Mouse (Mus musculus) lung, postnatal 0 days (tissue): ENCODE data around the gene Slc2a9. TPM values are rescaled to one million over a fixed set of nuclear protein-coding genes. Genes with fewer than 3 reads are reported as not detected.
A peak's percentile ranks its signal among the peaks of the same experiment; 100 is the strongest.

Experiments
- ATAC-seq: fragments of 200-750 bp; cut with Nextera tagmentation; 2 replicates; pipeline ENCODE4 v1.8.0; 2017; ENCODE audit warnings: moderate library complexity
- DNase-seq: peaks from one replicate; pipeline ENCODE4 v3.0.0-alpha.2; 2016; ENCODE audit warnings: low spot score
- H3K27ac ChIP-seq: fragments of 300-500 bp; sonication (generic); 2 replicates; pipeline ENCODE4 v1.5.1; 2014; ENCODE audit warnings: antibody characterized with exemption, mild to moderate bottlenecking, low read length, mixed read lengths
- H3K27me3 ChIP-seq: fragments of 300-500 bp; sonication (generic); replicated peaks from 2 replicates; pipeline ENCODE4 v1.6.1; 2014; ENCODE audit warnings: low read length, mixed read lengths; ENCODE audit not compliant: insufficient read depth
- H3K36me3 ChIP-seq: fragments of 300-500 bp; sonication (generic); 2 replicates; pipeline ENCODE4 v1.6.1; 2014; ENCODE audit warnings: low read length, mixed read lengths; ENCODE audit not compliant: insufficient read depth
- H3K4me1 ChIP-seq: fragments of 300-500 bp; sonication (generic); 2 replicates; pipeline ENCODE4 v1.6.1; 2014; ENCODE audit warnings: antibody characterized with exemption, low read depth, low read length, mixed read lengths; ENCODE audit not compliant: insufficient read depth
- H3K4me2 ChIP-seq: fragments of 300-500 bp; sonication (generic); replicated peaks from 2 replicates; pipeline ENCODE4 v1.6.1; 2014; ENCODE audit warnings: low read depth, mild to moderate bottlenecking, low read length, moderate library complexity, mixed read lengths
- H3K4me3 ChIP-seq: fragments of 300-500 bp; sonication (generic); 2 replicates; pipeline ENCODE4 v1.5.1; 2014; ENCODE audit warnings: low read depth, low read length
- H3K9ac ChIP-seq: fragments of 300-500 bp; sonication (generic); replicated peaks from 2 replicates; pipeline ENCODE4 v1.6.1; 2014; ENCODE audit warnings: low read depth, mild to moderate bottlenecking
- H3K9me3 ChIP-seq: fragments of 300-500 bp; sonication (generic); 2 replicates; pipeline ENCODE4 v1.6.1; 2016; ENCODE audit warnings: low read length, mixed read lengths
- CTCF ChIP-seq: IDR thresholded peaks from 2 replicates; pipeline ENCODE4 v1.5.1; 2016; ENCODE audit warnings: antibody characterized with exemption, mild to moderate bottlenecking
- EP300 ChIP-seq: IDR thresholded peaks from 2 replicates; pipeline ENCODE4 v1.6.1; 2016; ENCODE audit warnings: antibody characterized with exemption, mild to moderate bottlenecking, control low read depth
- WGBS: fragments of 180-500 bp; shearing (Covaris S2); extraction: QIAGEN DNeasy Blood & Tissue Kit; methylation state at CpG from one replicate; pipeline ENCODE4 v1.1.7; 2014; 5-methylcytosine and 5-hydroxymethylcytosine counted together
- polyA plus RNA-seq: library from polyadenylated mRNA; unstranded; fragments of >200 nt; fragmentation: Nextera tagmentation; extraction: Ambion mirVana; gene quantifications from 2 replicates; pipeline ENCODE4 v1.2.1, GENCODE M21; 2015

The Slc2a9 gene
- polyA plus RNA-seq, 1 experiment from 2014 or later: 2.4 TPM

GRCm38 (mm10) chr5:38359716-38360115 is 143.2 kb downstream of the Slc2a9 start:
- WGBS: 85% methylated on average over 2 of the region's 2 CpGs
- ATAC-seq: no peak
- Histone ChIP-seq H3K27ac (no peak overlapping the region), H3K27me3 (no peaks in the 10 kb centered on the region), H3K36me3 (no peaks in the 10 kb centered on the region), H3K9me3 (no peaks in the 10 kb centered on the region), H3K4me2 (no peak overlapping the region), H3K4me1 (no peaks in the 10 kb centered on the region), H3K4me3 (no peak overlapping the region), H3K9ac (no peak overlapping the region)
- no peak for DNase-seq
- no peak for TF ChIP-seq EP300
- TF ChIP-seq CTCF: no peak

GRCm38 (mm10) chr5:38356927-38357326 is 146.0 kb downstream of the Slc2a9 start:
- H3K27me3 ChIP-seq: no peaks in the 10 kb centered on the region
- H3K9ac ChIP-seq: no peak overlapping the region
- no peak overlapping the region for H3K4me3 ChIP-seq
- ATAC-seq (no peak), DNase-seq (no peak)
- WGBS: 80% methylated on average over 3 of the region's 3 CpGs
- H3K4me1 ChIP-seq: no peaks in the 10 kb centered on the region
- TF ChIP-seq CTCF (no peak), EP300 (no peak)
- H3K36me3 ChIP-seq: no peaks in the 10 kb centered on the region
- H3K4me2 ChIP-seq: no peak overlapping the region
- no peaks in the 10 kb centered on the region for H3K9me3 ChIP-seq
- no peak overlapping the region for H3K27ac ChIP-seq

- no peak for TF ChIP-seq CTCF
- TF ChIP-seq EP300: no peak
- H3K4me1 ChIP-seq: no peaks in the 10 kb centered on the region
- 45% methylated on average over 5 of the region's 5 CpGs for WGBS
- DNase-seq: no peak
- H3K4me2 ChIP-seq: no peak overlapping the region
- no peak overlapping the region for H3K4me3 ChIP-seq
- ATAC-seq: no peak
- no peak overlapping the region for H3K27ac ChIP-seq
- no peak overlapping the region for H3K9ac ChIP-seq
- no peaks in the 10 kb centered on the region for H3K36me3 ChIP-seq
- H3K9me3 ChIP-seq: no peaks in the 10 kb centered on the region
- no peaks in the 10 kb centered on the region for H3K27me3 ChIP-seq
Measured at GRCm38 (mm10) chr5:38350351-38350929, 152.5 kb downstream of the Slc2a9 start.

- H3K4me2 ChIP-seq: no peak overlapping the region
- no peak for TF ChIP-seq EP300
- no peak for TF ChIP-seq CTCF
- no peaks in the 10 kb centered on the region for H3K27me3 ChIP-seq
- no peak overlapping the region for H3K4me3 ChIP-seq
- no peak overlapping the region for H3K9ac ChIP-seq
- no peak for ATAC-seq
- peak; percentile 6 for DNase-seq
- H3K4me1 ChIP-seq: no peaks in the 10 kb centered on the region
- H3K27ac ChIP-seq: no peak overlapping the region
- 20% methylated on average over 10 of the region's 10 CpGs for WGBS
- no peaks in the 10 kb centered on the region for H3K9me3 ChIP-seq
- no peaks in the 10 kb centered on the region for H3K36me3 ChIP-seq
Measured at GRCm38 (mm10) chr5:38346646-38347432, 156.1 kb downstream of the Slc2a9 start.

- Histone ChIP-seq H3K4me2 (no peak overlapping the region), H3K4me3 (no peak overlapping the region), H3K9me3 (no peaks in the 10 kb centered on the region), H3K9ac (no peak overlapping the region), H3K27ac (no peak overlapping the region), H3K36me3 (no peaks in the 10 kb centered on the region), H3K27me3 (no peaks in the 10 kb centered on the region), H3K4me1 (no peaks in the 10 kb centered on the region)
- TF ChIP-seq EP300 (no peak), CTCF (no peak)
- 75% methylated on average over 3 of the region's 3 CpGs for WGBS
- no peak for ATAC-seq
- DNase-seq: no peak
Measured at GRCm38 (mm10) chr5:38343101-38343500, 159.8 kb downstream of the Slc2a9 start.

- Histone ChIP-seq H3K4me1 (no peaks in the 10 kb centered on the region), H3K27me3 (no peaks in the 10 kb centered on the region), H3K9me3 (no peaks in the 10 kb centered on the region), H3K27ac (no peak overlapping the region), H3K36me3 (no peaks in the 10 kb centered on the region), H3K9ac (no peak overlapping the region), H3K4me3 (no peak overlapping the region), H3K4me2 (no peak overlapping the region)
- ATAC-seq: no peak
- no peak for DNase-seq
- 28% methylated on average over 1 of the region's 1 CpGs for WGBS
- no peak for TF ChIP-seq EP300
- peak; percentile 26 for TF ChIP-seq CTCF
Measured at GRCm38 (mm10) chr5:38334582-38334981, 168.4 kb downstream of the Slc2a9 start.
